10 mouse cellular contexts compared by ENCODE assay signal in genomic region chr7:110953210-110953609, GRCm38 (mm10). TPM values are rescaled to one million over a fixed set of nuclear protein-coding genes. Genes with fewer than 3 reads are reported as not detected.
DNase-seq lines count a peak whose midpoint lies in the region; ATAC-seq and TF ChIP-seq lines count a peak whose summit lies in the region.
"Had no signal": no experiment of that assay in that cellular context is flagged by ENCODE, and none has a peak within 500 bp of the region (broad histone marks: within the 10 kb centered on the region; RNA-seq: fewer than 3 reads in every experiment).

No protein-coding gene starts in this region.

- TF ChIP-seq EP300 in liver, postnatal 0 days (IDR thresholded peaks at IDR 0.05; ENCODE audit: low read depth) = no peak

- ATAC-seq in liver, postnatal 0 days = peak; percentile 18; the same call in 1 of the 2 replicates
- ATAC-seq: midbrain, embryonic 15.5 days had no signal

- no peak for TF ChIP-seq CTCF in gastrocnemius, adult 2 months (IDR thresholded peaks at IDR 0.05)
- no peak for TF ChIP-seq CTCF in liver, postnatal 0 days (IDR thresholded peaks at IDR 0.05; ENCODE audit: low read depth)

- H3K9ac ChIP-seq in liver, postnatal 0 days (replicated peaks) = no peak overlapping the region
- H3K9ac ChIP-seq: midbrain, embryonic 15.5 days had no signal

- H3K4me1 ChIP-seq in liver, postnatal 0 days (ENCODE audit: insufficient read depth) = peaks cover 25% of the 10 kb centered on the region
- H3K4me1 ChIP-seq: midbrain, embryonic 15.5 days had no signal

- H3K4me2 ChIP-seq in liver, postnatal 0 days (ENCODE audit: low read depth, low read length) = no peak overlapping the region
- H3K4me2 ChIP-seq: midbrain, embryonic 15.5 days had no signal

- no peaks in the 10 kb centered on the region for H3K9me3 ChIP-seq in liver, postnatal 0 days (ENCODE audit: low read length)
- H3K9me3 ChIP-seq: midbrain, embryonic 15.5 days had no signal

- H3K4me3 ChIP-seq in gastrocnemius, adult 2 months = no peak overlapping the region
- H3K4me3 ChIP-seq in liver, postnatal 0 days (ENCODE audit: low read depth, low read length) = no peak overlapping the region
- H3K4me3 ChIP-seq: midbrain, embryonic 15.5 days had no signal

- 14% methylated on average over 1 of the region's 1 CpGs for WGBS in liver, postnatal 0 days (ENCODE audit: insufficient replicate concordance)

- DNase-seq in gastrocnemius, adult 2 months = peak; percentile 47
- no peak for DNase-seq in gastrocnemius, postnatal 14 days
- DNase-seq in urinary bladder, postnatal 14 days (ENCODE audit: low spot score) = peak; percentile 35
- DNase-seq in urinary bladder, postnatal 4 days (ENCODE audit: low spot score in 2 of 2) = no peak
- no peak for DNase-seq in liver, postnatal 0 days
- no peak for DNase-seq in cerebellum, adult 9-10 months
- DNase-seq in embryo, embryonic 10.5 days (ENCODE audit: low spot score) = no peak
- no peak for DNase-seq in right cerebral cortex, postnatal 10 days (ENCODE audit: low spot score in 2 of 2)

- H3K36me3 ChIP-seq in liver, postnatal 0 days (replicated peaks; ENCODE audit: insufficient read depth, low read length) = no peaks in the 10 kb centered on the region
- H3K36me3 ChIP-seq: midbrain, embryonic 15.5 days had no signal

- H3K27me3 ChIP-seq in liver, postnatal 0 days (ENCODE audit: insufficient read depth, low read length) = no peaks in the 10 kb centered on the region
- H3K27me3 ChIP-seq: midbrain, embryonic 15.5 days had no signal

- peak overlapping the region; percentile 85 for H3K27ac ChIP-seq in gastrocnemius, adult 2 months
- no peak overlapping the region for H3K27ac ChIP-seq in liver, postnatal 0 days (ENCODE audit: low read depth)
- H3K27ac ChIP-seq: midbrain, embryonic 15.5 days had no signal

- intact Hi-C loops in gastrocnemius, adult 2 months (cut with DNase I) = no loop called here
- intact Hi-C loops in gastrocnemius, postnatal 14 days (cut with DNase I; ENCODE audit: low total_unique reads) = no loop called here

RNA-seq across cellular contexts. Expression of gene Mrvi1, which starts 29.1 kb away (rescaled TPM):
- total RNA-seq in gastrocnemius, adult 2 months (2021) = 1 to 10 TPM; 4.1 to 4.7 TPM
- 10 to 100 TPM in 1 of 2 experiments, 1 to 10 TPM in 1; 6.3 to 10.1 TPM for total RNA-seq in gastrocnemius, postnatal 14 days (2021)
- polyA plus RNA-seq in liver, postnatal 0 days (2015; fragmentation: Nextera tagmentation; extraction: Ambion mirVana) = 5.3 and 8.4 TPM in 2 replicates
- total RNA-seq: CH12.LX had no signal

Comparison
In these comparisons a context has a peak if more than half of its experiments do, and no peak if none do; other contexts are left out.
1. DNase-seq: peak in gastrocnemius, adult 2 months (single experiment) and urinary bladder, postnatal 14 days (single experiment); none in gastrocnemius, postnatal 14 days (single experiment), urinary bladder, postnatal 4 days (0 of 2), liver, postnatal 0 days (single experiment), cerebellum, adult 9-10 months (single experiment), embryo, embryonic 10.5 days (single experiment) and right cerebral cortex, postnatal 10 days (0 of 2).